Mouse (Mus musculus) hindbrain, embryonic 16.5 days (tissue): ENCODE results near the gene Slc5a9. TPM values are rescaled to one million over a fixed set of nuclear protein-coding genes. Genes with fewer than 3 reads are reported as not detected.
"Not testable (repeated sequence)": the region's sequence is repeated elsewhere in the genome, so short reads cannot be mapped to it uniquely, and the experiment has no call there.

Source experiments
- ATAC-seq: fragments of 200-750 bp; cut with Nextera tagmentation; 2 replicates; pipeline ENCODE4 v1.8.0; 2017; ENCODE audit warnings: moderate TSS enrichment, moderate library complexity
- H3K27ac ChIP-seq: fragments of 300-500 bp; sonication (generic); 2 replicates; pipeline ENCODE4 v1.5.1; 2014; ENCODE audit warnings: low read depth, mild to moderate bottlenecking, control low read depth, low read length, moderate library complexity
- H3K27me3 ChIP-seq: fragments of 300-500 bp; sonication (generic); replicated peaks from 2 replicates; pipeline ENCODE4 v1.6.1; 2014; ENCODE audit warnings: low read length; ENCODE audit not compliant: control insufficient read depth, insufficient read depth
- H3K36me3 ChIP-seq: fragments of 300-500 bp; sonication (generic); 2 replicates; pipeline ENCODE4 v1.6.1; 2014; ENCODE audit warnings: mild to moderate bottlenecking, low read length, moderate library complexity, mixed read lengths; ENCODE audit not compliant: control insufficient read depth, insufficient read depth
- H3K4me1 ChIP-seq: fragments of 300-500 bp; sonication (generic); 2 replicates; pipeline ENCODE4 v1.6.1; 2014; ENCODE audit warnings: low read depth, low read length; ENCODE audit not compliant: control insufficient read depth, insufficient read depth
- H3K4me2 ChIP-seq: fragments of 300-500 bp; sonication (generic); 2 replicates; pipeline ENCODE4 v1.6.1; 2014; ENCODE audit warnings: mild to moderate bottlenecking, low read length, control low read depth, moderate library complexity
- H3K4me3 ChIP-seq: fragments of 300-500 bp; sonication (generic); 2 replicates; pipeline ENCODE4 v1.5.1; 2014; ENCODE audit warnings: mild to moderate bottlenecking, low read length, control low read depth, moderate library complexity
- H3K9ac ChIP-seq: fragments of 300-500 bp; sonication (generic); 2 replicates; pipeline ENCODE4 v1.6.1; 2014; ENCODE audit warnings: low read depth, mild to moderate bottlenecking, control low read depth, low read length, moderate library complexity
- H3K9me3 ChIP-seq: fragments of 300-500 bp; sonication (generic); 2 replicates; pipeline ENCODE4 v1.6.1; 2014; ENCODE audit warnings: mild to moderate bottlenecking, low read length, moderate library complexity; ENCODE audit not compliant: control insufficient read depth
- WGBS: fragments of 180-500 bp; shearing (Covaris S2); extraction: QIAGEN DNeasy Blood & Tissue Kit; methylation state at CpG from one replicate; pipeline ENCODE4 v1.1.7; 2014; 5-methylcytosine and 5-hydroxymethylcytosine counted together
- polyA plus RNA-seq: library from polyadenylated mRNA; unstranded; fragments of >200 nt; fragmentation: Nextera tagmentation; extraction: Ambion mirVana; gene quantifications from 2 replicates; pipeline ENCODE4 v1.2.1, GENCODE M21; 2015

Slc5a9 gene
- not detected in 2 replicates for polyA plus RNA-seq

GRCm38 (mm10) chr4:111902775-111903174, at the start of gene Slc5a9:
Slc5a9 (minus strand) TSS chr4:111902918.
- H3K9me3 ChIP-seq: no peaks in the 10 kb centered on the region
- ATAC-seq: no peak
- no peaks in the 10 kb centered on the region for H3K4me1 ChIP-seq

GRCm38 (mm10) chr4:111919092-111919491, 16.4 kb upstream of the Slc5a9 start, which contains the start of gene Skint8:
Skint8 (plus strand) TSS chr4:111919392.
- Histone ChIP-seq H3K4me1 (no peaks in the 10 kb centered on the region), H3K27me3 (no peaks in the 10 kb centered on the region), H3K4me3 (no peak within 1 kb of the TSS), H3K9ac (no peak within 1 kb of the TSS), H3K4me2 (no peak within 1 kb of the TSS), H3K27ac (no peak within 1 kb of the TSS), H3K9me3 (no peaks in the 10 kb centered on the region), H3K36me3 (no peaks in the 10 kb centered on the region)
- no peak for ATAC-seq
- WGBS: 89% methylated on average over 1 of the region's 1 CpGs

More at GRCm38 (mm10) chr4:111902775-111903174, at the start of gene Slc5a9:
- no peak within 1 kb of the TSS for H3K27ac ChIP-seq
- no peaks in the 10 kb centered on the region for H3K27me3 ChIP-seq
- H3K9ac ChIP-seq: no peak within 1 kb of the TSS
- no peaks in the 10 kb centered on the region for H3K36me3 ChIP-seq
- no peak within 1 kb of the TSS for H3K4me3 ChIP-seq
- no peak within 1 kb of the TSS for H3K4me2 ChIP-seq

GRCm38 (mm10) chr4:111907926-111908325, 5.2 kb upstream of the Slc5a9 start:
- no peaks in the 10 kb centered on the region for H3K27me3 ChIP-seq
- no peaks in the 10 kb centered on the region for H3K9me3 ChIP-seq
- no peaks in the 10 kb centered on the region for H3K4me1 ChIP-seq
- H3K4me3 ChIP-seq: no peak overlapping the region
- H3K4me2 ChIP-seq: no peak overlapping the region
- H3K27ac ChIP-seq: no peak overlapping the region
- peak; percentile 84 for ATAC-seq
- no peak overlapping the region for H3K9ac ChIP-seq
- H3K36me3 ChIP-seq: no peaks in the 10 kb centered on the region
- 43% methylated on average over 2 of the region's 2 CpGs for whole genome bisulfite sequencing

- H3K4me2 ChIP-seq: no peak overlapping the region
- H3K9ac ChIP-seq: no peak overlapping the region
- H3K4me1 ChIP-seq: no peaks in the 10 kb centered on the region
- no peaks in the 10 kb centered on the region for H3K9me3 ChIP-seq
- no peak for ATAC-seq
- H3K27me3 ChIP-seq: no peaks in the 10 kb centered on the region
- no peak overlapping the region for H3K27ac ChIP-seq
- no peaks in the 10 kb centered on the region for H3K36me3 ChIP-seq
- H3K4me3 ChIP-seq: no peak overlapping the region
- 78% methylated on average over 1 of the region's 1 CpGs for WGBS
Observed at GRCm38 (mm10) chr4:111901473-111901872, 1.2 kb downstream of the Slc5a9 start.

GRCm38 (mm10) chr4:111900491-111900890, 2.2 kb downstream of the Slc5a9 start:
- not testable (repeated sequence) for H3K4me1 ChIP-seq, H3K9me3 ChIP-seq, H3K36me3 ChIP-seq, H3K4me3 ChIP-seq, H3K4me2 ChIP-seq, H3K27me3 ChIP-seq, H3K27ac ChIP-seq, H3K9ac ChIP-seq, ATAC-seq
- 66% methylated on average over 1 of the region's 1 CpGs for WGBS

- H3K9ac ChIP-seq: no peak overlapping the region
- no peaks in the 10 kb centered on the region for H3K27me3 ChIP-seq
- H3K36me3 ChIP-seq: no peaks in the 10 kb centered on the region
- no peaks in the 10 kb centered on the region for H3K4me1 ChIP-seq
- no peak overlapping the region for H3K4me2 ChIP-seq
- ATAC-seq: no peak
- no peaks in the 10 kb centered on the region for H3K9me3 ChIP-seq
- 79% methylated on average over 4 of the region's 4 CpGs for WGBS
- H3K27ac ChIP-seq: no peak overlapping the region
- H3K4me3 ChIP-seq: no peak overlapping the region
Observed at GRCm38 (mm10) chr4:111898566-111898965, 4.2 kb downstream of the Slc5a9 start.

GRCm38 (mm10) chr4:111897755-111898154, 5.0 kb downstream of the Slc5a9 start:
- H3K4me3 ChIP-seq: no peak overlapping the region
- no peaks in the 10 kb centered on the region for H3K36me3 ChIP-seq
- H3K4me1 ChIP-seq: no peaks in the 10 kb centered on the region
- H3K4me2 ChIP-seq: no peak overlapping the region
- H3K9ac ChIP-seq: no peak overlapping the region
- H3K9me3 ChIP-seq: no peaks in the 10 kb centered on the region
- ATAC-seq: no peak
- no peaks in the 10 kb centered on the region for H3K27me3 ChIP-seq
- no peak overlapping the region for H3K27ac ChIP-seq
- WGBS: 45% methylated on average over 1 of the region's 1 CpGs

- no peak overlapping the region for H3K27ac ChIP-seq
- H3K27me3 ChIP-seq: no peaks in the 10 kb centered on the region
- H3K36me3 ChIP-seq: no peaks in the 10 kb centered on the region
- H3K4me2 ChIP-seq: no peak overlapping the region
- no peak overlapping the region for H3K9ac ChIP-seq
- H3K4me1 ChIP-seq: no peaks in the 10 kb centered on the region
- no peaks in the 10 kb centered on the region for H3K9me3 ChIP-seq
- ATAC-seq: no peak
- no peak overlapping the region for H3K4me3 ChIP-seq
Observed at GRCm38 (mm10) chr4:111892138-111892537, 10.6 kb downstream of the Slc5a9 start.

GRCm38 (mm10) chr4:111886607-111887006, 16.1 kb downstream of the Slc5a9 start:
- Histone ChIP-seq H3K27me3 (no peaks in the 10 kb centered on the region), H3K9ac (no peak overlapping the region), H3K4me2 (no peak overlapping the region), H3K9me3 (no peaks in the 10 kb centered on the region), H3K4me1 (peaks cover 3% of the 10 kb centered on the region; the same call in 1 of the 2 replicates), H3K4me3 (no peak overlapping the region), H3K27ac (no peak overlapping the region), H3K36me3 (no peaks in the 10 kb centered on the region)
- peak; percentile 87 for ATAC-seq
- WGBS: 18% methylated on average over 4 of the region's 4 CpGs

GRCm38 (mm10) chr4:111886018-111886417, 16.7 kb downstream of the Slc5a9 start:
- H3K9ac ChIP-seq: no peak overlapping the region
- H3K4me3 ChIP-seq: no peak overlapping the region
- no peaks in the 10 kb centered on the region for H3K27me3 ChIP-seq
- WGBS: 11% methylated on average over 7 of the region's 7 CpGs
- no peak overlapping the region for H3K27ac ChIP-seq
- peak overlapping the region; percentile 43 for H3K4me2 ChIP-seq
- peaks cover 3% of the 10 kb centered on the region; the same call in 1 of the 2 replicates for H3K4me1 ChIP-seq
- no peaks in the 10 kb centered on the region for H3K36me3 ChIP-seq
- no peaks in the 10 kb centered on the region for H3K9me3 ChIP-seq
- peak; percentile 85 for ATAC-seq
